Mouse (Mus musculus) lung, postnatal 14 days (tissue): ENCODE measurements at regions not wholly inside any gene's neighbourhood (a gene's known extent, or its start where the extent isn't known, plus 50 kb on each side); places are given as distances from the start of the nearest gene placed in this dataset.

ENCODE experiments used
- DNase-seq: peaks from one replicate; pipeline ENCODE4 v3.0.0; 2021

- no peak for DNase-seq
Measured at GRCm38 (mm10) chr4:131100093-131100795, 156.1 kb downstream of the Matn1 start.

- DNase-seq, result no peak
Measured at GRCm38 (mm10) chr4:131100796-131101156, 156.6 kb downstream of the Matn1 start.

- DNase-seq, result no peak
Measured at GRCm38 (mm10) chr4:131102163-131102562, 158.0 kb downstream of the Matn1 start.

GRCm38 (mm10) chr4:131107127-131107857, 163.1 kb downstream of the Matn1 start:
- no peak for DNase-seq

GRCm38 (mm10) chr4:131112536-131112935, 168.4 kb downstream of the Matn1 start:
- DNase-seq, result no peak

- no peak for DNase-seq
Measured at GRCm38 (mm10) chr4:131113727-131114303, 169.6 kb downstream of the Matn1 start.

- peak; percentile 84 for DNase-seq
Measured at GRCm38 (mm10) chr4:131115247-131115646, 171.1 kb downstream of the Matn1 start.

GRCm38 (mm10) chr4:131118586-131118985, 174.4 kb downstream of the Matn1 start:
- no peak for DNase-seq

GRCm38 (mm10) chr4:131119621-131120020, 175.4 kb downstream of the Matn1 start:
- no peak for DNase-seq

- no peak for DNase-seq
Measured at GRCm38 (mm10) chr4:131120680-131121079, 176.5 kb downstream of the Matn1 start.

- no peak for DNase-seq
Measured at GRCm38 (mm10) chr4:131125975-131126374, 181.8 kb downstream of the Matn1 start.

- DNase-seq, result no peak
Measured at GRCm38 (mm10) chr4:131126901-131127300, 182.7 kb downstream of the Matn1 start.

GRCm38 (mm10) chr4:131128646-131129045, 184.5 kb downstream of the Matn1 start:
- no peak for DNase-seq

GRCm38 (mm10) chr4:131132201-131132600, 188.0 kb downstream of the Matn1 start:
- no peak for DNase-seq

- DNase-seq, result no peak
Measured at GRCm38 (mm10) chr4:131132781-131133180, 188.6 kb downstream of the Matn1 start.

GRCm38 (mm10) chr4:131135841-131136240, 191.7 kb downstream of the Matn1 start:
- DNase-seq, result no peak

GRCm38 (mm10) chr4:131138891-131139290, 194.7 kb downstream of the Matn1 start:
- DNase-seq, result no peak

- no peak for DNase-seq
Measured at GRCm38 (mm10) chr4:131141890-131142465, 197.8 kb downstream of the Matn1 start.

- no peak for DNase-seq
Measured at GRCm38 (mm10) chr4:131145507-131145906, 201.3 kb downstream of the Matn1 start.

GRCm38 (mm10) chr4:131148042-131148747, 204.0 kb downstream of the Matn1 start:
- DNase-seq, result no peak

GRCm38 (mm10) chr4:131149466-131149865, 205.3 kb downstream of the Matn1 start:
- DNase-seq, result no peak

- DNase-seq, result no peak
Measured at GRCm38 (mm10) chr4:131159712-131160111, 215.5 kb downstream of the Matn1 start.

- no peak for DNase-seq
Measured at GRCm38 (mm10) chr4:131160135-131160534, 215.9 kb downstream of the Matn1 start.
